Mouse (Mus musculus): ENCODE data around the gene Cog2. TPM values are rescaled to one million over a fixed set of nuclear protein-coding genes. Genes with fewer than 3 reads are reported as not detected.

The Cog2 gene
- total RNA-seq, 1 experiment from 2014 or later: 20.6 TPM

DNA sequence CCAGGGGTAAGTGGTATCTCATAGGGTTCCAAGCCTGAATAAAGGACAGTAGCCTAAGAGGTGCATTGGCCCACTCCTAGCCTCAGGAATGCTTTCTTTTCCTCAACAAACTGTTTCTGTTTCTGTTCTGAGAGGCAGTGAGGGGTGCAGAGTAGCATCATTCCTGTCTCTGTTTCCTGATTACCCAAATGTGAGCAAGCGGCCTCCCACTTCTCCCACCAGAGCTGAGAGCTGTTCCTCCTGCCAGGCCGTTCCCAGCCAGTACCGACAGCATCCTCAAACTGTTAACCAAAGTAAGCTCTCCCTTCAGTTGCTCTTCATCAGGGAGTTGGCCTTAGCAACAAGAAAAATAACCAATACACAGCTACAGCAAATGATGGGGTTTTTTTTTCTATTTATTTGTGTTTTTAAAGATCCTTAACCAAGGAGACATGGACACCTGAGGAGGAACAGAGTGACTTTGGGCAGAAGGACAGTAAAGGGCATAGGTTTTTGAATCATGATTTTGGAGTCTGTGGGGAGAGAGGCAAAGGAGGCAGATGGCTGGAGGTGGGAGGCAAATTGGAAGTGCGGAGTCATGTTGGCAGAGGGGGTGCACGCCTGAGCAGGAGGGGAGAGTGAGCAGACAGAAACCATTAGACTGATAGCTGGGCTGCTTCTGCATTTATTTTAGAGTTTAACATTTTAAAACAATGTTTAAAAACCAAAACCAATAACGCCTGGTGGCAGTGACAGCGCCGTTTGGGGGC, 12.8 kb upstream of the Cog2 start:
- ATAC-seq (replicated peaks in 1 of 2; ENCODE audit: insufficient read depth in 1 of 2, low FRiP score in 2 of 2, low TSS enrichment in 1 of 2, low read depth in 1 of 2, poor library complexity in 2 of 2, severe bottlenecking in 2 of 2): no peak

- ATAC-seq (replicated peaks in 1 of 2; ENCODE audit: insufficient read depth in 1 of 2, low FRiP score in 2 of 2, low TSS enrichment in 1 of 2, low read depth in 1 of 2, poor library complexity in 2 of 2, severe bottlenecking in 2 of 2): no peak
Observed at GRCm38 (mm10) chr8:124508321-124508695, 12.3 kb upstream of the Cog2 start.

- no peak for ATAC-seq (replicated peaks in 1 of 2; ENCODE audit: insufficient read depth in 1 of 2, low FRiP score in 2 of 2, low TSS enrichment in 1 of 2, low read depth in 1 of 2, poor library complexity in 2 of 2, severe bottlenecking in 2 of 2)
Observed at GRCm38 (mm10) chr8:124509156-124509555, 11.4 kb upstream of the Cog2 start.

DNA sequence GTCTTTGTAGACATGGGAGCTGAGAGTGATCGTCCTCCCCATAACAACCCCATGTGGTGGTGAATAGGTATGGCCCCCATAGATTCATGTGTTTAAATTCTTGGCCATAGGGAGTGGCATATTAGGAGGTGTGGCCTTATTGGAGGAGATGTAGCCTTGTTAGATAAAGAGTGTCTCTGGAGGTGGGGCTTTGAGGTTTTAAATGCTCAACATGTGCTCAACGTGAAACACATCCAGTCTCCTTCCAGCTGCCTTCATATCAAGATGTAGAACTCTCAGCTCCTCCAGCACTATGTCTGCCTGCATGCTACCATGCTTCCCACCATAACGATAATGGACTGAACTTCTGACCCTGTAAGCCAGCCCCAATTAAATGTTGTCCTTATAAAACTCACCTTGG, 4.5 kb upstream of the Cog2 start:
- ATAC-seq (replicated peaks in 1 of 2; ENCODE audit: insufficient read depth in 1 of 2, low FRiP score in 2 of 2, low TSS enrichment in 1 of 2, low read depth in 1 of 2, poor library complexity in 2 of 2, severe bottlenecking in 2 of 2): no peak

GRCm38 (mm10) chr8:124516525-124516924, 4.0 kb upstream of the Cog2 start:
- no peak for ATAC-seq (replicated peaks in 1 of 2; ENCODE audit: insufficient read depth in 1 of 2, low FRiP score in 2 of 2, low TSS enrichment in 1 of 2, low read depth in 1 of 2, poor library complexity in 2 of 2, severe bottlenecking in 2 of 2)

- no peak for ATAC-seq (replicated peaks in 1 of 2; ENCODE audit: insufficient read depth in 1 of 2, low FRiP score in 2 of 2, low TSS enrichment in 1 of 2, low read depth in 1 of 2, poor library complexity in 2 of 2, severe bottlenecking in 2 of 2)
Observed at GRCm38 (mm10) chr8:124517142-124517541, 3.4 kb upstream of the Cog2 start.

- no peak for ATAC-seq (replicated peaks in 1 of 2; ENCODE audit: insufficient read depth in 1 of 2, low FRiP score in 2 of 2, low TSS enrichment in 1 of 2, low read depth in 1 of 2, poor library complexity in 2 of 2, severe bottlenecking in 2 of 2)
Observed at GRCm38 (mm10) chr8:124521946-124522345, 1.4 kb downstream of the Cog2 start.

DNA sequence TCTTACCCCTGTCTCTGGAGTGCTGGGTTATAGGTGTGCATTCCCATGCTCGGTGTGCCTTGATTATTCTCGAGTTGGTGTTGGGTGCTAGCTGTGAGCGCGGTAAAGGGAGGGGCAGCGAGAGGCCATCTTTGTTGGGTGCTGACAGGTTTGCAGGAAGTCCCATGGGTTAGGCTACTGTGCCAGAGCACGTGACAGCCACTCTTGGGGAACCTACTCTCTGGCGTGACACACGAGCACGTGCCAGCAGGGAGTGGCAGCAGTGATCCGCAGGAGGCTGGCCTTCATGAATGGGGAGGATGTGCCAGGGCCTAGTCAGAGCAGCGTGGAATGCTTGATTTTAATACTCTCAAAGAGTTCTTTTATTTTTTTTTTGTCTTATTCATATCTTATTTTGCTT, 5.7 kb downstream of the Cog2 start:
- ATAC-seq (replicated peaks in 1 of 2; ENCODE audit: insufficient read depth in 1 of 2, low FRiP score in 2 of 2, low TSS enrichment in 1 of 2, low read depth in 1 of 2, poor library complexity in 2 of 2, severe bottlenecking in 2 of 2): no peak

DNA sequence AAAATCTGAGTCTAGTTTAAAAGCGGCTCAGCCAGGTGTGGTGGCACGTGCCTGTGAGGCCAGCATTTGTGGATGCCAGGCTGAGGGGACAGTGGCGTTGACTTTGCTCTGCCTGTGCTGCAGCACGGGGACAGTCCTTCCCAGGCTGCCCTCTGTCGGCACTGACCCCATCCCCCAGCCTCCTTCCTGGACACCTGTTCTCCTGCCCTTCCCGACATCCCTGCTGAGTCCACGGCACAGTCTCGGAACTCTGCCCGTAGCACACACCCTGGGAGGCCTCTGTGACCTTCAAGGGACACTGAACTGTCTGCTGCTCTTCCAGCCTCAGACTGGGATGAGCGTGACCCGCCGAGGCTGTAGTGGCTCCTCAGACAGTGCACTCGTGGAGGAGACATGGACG, 9.5 kb downstream of the Cog2 start:
- ATAC-seq (replicated peaks in 1 of 2; ENCODE audit: insufficient read depth in 1 of 2, low FRiP score in 2 of 2, low TSS enrichment in 1 of 2, low read depth in 1 of 2, poor library complexity in 2 of 2, severe bottlenecking in 2 of 2): no peak

DNA sequence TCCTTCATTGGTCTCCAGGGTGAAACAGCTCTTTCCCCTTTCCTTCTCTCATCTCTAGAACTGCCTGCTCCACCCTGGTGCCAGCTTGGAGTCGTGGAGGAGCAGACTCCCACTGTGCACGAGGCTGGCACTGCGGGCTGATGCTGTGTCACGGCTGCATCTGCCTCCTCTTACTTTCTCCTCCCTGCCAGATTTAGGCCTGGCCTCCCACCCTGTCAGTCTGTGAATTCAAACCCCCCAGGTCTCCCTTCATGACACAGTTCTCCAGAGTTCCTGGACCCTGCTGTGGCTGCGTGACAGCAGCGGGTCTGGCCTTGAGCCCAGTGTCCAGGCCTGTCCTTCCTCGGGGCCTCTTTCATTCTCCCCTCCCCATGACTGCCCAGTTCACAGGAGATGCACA, 10.0 kb downstream of the Cog2 start:
- no peak for ATAC-seq (replicated peaks in 1 of 2; ENCODE audit: insufficient read depth in 1 of 2, low FRiP score in 2 of 2, low TSS enrichment in 1 of 2, low read depth in 1 of 2, poor library complexity in 2 of 2, severe bottlenecking in 2 of 2)

DNA sequence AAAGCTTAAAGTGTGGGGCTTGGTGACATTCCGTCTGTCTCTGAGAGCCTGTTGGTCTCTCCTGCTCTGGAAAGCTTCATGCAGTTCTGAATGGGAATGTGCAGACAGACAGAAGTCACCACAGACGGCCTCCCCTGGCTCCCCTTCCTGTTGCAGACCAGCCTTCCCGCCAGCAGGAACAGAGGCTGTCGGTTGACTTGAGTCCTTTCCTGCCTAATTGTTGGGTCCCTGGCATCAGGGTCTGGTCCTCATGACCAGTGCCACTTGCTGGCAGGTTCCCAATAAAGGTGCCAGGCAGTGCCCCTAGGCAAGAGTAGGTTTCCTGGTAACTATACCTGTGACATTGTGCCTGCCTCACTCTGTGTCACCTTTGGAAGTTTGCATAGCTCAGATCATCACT, 10.4 kb downstream of the Cog2 start:
- ATAC-seq (replicated peaks in 1 of 2; ENCODE audit: insufficient read depth in 1 of 2, low FRiP score in 2 of 2, low TSS enrichment in 1 of 2, low read depth in 1 of 2, poor library complexity in 2 of 2, severe bottlenecking in 2 of 2): no peak

DNA sequence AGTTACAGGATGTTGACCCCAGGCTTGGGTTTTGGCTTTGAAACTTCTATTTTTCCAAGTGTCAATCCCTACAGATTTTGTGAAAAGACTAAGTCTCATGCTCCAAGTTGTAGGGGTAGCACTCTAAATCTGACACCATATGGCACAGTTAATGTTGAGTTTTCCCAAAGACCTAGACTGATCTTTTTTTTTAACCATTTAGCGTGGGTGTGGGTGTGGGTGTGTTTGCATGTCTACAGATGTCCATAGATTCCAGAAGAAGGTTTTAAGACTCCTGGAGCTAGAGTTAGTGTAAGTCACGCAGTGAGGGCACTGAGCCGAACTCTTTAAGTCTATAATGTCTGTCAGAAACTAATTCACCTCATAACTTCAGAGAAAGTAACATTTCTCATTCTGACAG, 12.1 kb downstream of the Cog2 start:
- no peak for ATAC-seq (replicated peaks in 1 of 2; ENCODE audit: insufficient read depth in 1 of 2, low FRiP score in 2 of 2, low TSS enrichment in 1 of 2, low read depth in 1 of 2, poor library complexity in 2 of 2, severe bottlenecking in 2 of 2)

- no peak for ATAC-seq (replicated peaks in 1 of 2; ENCODE audit: insufficient read depth in 1 of 2, low FRiP score in 2 of 2, low TSS enrichment in 1 of 2, low read depth in 1 of 2, poor library complexity in 2 of 2, severe bottlenecking in 2 of 2)
Observed at GRCm38 (mm10) chr8:124535451-124535850, 14.9 kb downstream of the Cog2 start.

GRCm38 (mm10) chr8:124540906-124541305, 20.3 kb downstream of the Cog2 start:
- ATAC-seq (replicated peaks in 1 of 2; ENCODE audit: insufficient read depth in 1 of 2, low FRiP score in 2 of 2, low TSS enrichment in 1 of 2, low read depth in 1 of 2, poor library complexity in 2 of 2, severe bottlenecking in 2 of 2): no peak

- no peak for ATAC-seq (replicated peaks in 1 of 2; ENCODE audit: insufficient read depth in 1 of 2, low FRiP score in 2 of 2, low TSS enrichment in 1 of 2, low read depth in 1 of 2, poor library complexity in 2 of 2, severe bottlenecking in 2 of 2)
Observed at GRCm38 (mm10) chr8:124542001-124542400, 21.4 kb downstream of the Cog2 start.

- ATAC-seq (replicated peaks in 1 of 2; ENCODE audit: insufficient read depth in 1 of 2, low FRiP score in 2 of 2, low TSS enrichment in 1 of 2, low read depth in 1 of 2, poor library complexity in 2 of 2, severe bottlenecking in 2 of 2): no peak
Observed at GRCm38 (mm10) chr8:124543272-124543671, 22.7 kb downstream of the Cog2 start.

- ATAC-seq (replicated peaks in 1 of 2; ENCODE audit: insufficient read depth in 1 of 2, low FRiP score in 2 of 2, low TSS enrichment in 1 of 2, low read depth in 1 of 2, poor library complexity in 2 of 2, severe bottlenecking in 2 of 2): no peak
Observed at GRCm38 (mm10) chr8:124546371-124546770, 25.8 kb downstream of the Cog2 start.

DNA sequence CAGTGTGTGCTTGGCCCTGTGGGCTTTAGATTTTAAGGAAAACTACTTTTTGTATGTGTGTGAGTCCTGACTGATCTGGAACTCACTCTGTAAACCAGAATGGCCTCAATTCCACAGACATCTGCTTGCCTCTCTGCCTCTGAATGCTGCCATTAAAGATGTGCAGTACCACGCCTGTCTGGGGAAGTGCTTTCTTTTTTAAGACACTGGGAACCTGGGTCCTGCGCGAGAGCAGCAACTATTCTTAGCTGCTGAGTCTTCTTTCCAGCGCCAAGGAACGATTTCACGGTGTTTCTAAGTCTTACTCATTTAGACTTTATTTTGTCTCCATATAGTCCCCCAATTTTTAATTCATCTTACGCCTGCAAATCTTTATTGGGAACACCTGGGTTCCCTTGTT, 26.2 kb downstream of the Cog2 start:
- ATAC-seq (replicated peaks in 1 of 2; ENCODE audit: insufficient read depth in 1 of 2, low FRiP score in 2 of 2, low TSS enrichment in 1 of 2, low read depth in 1 of 2, poor library complexity in 2 of 2, severe bottlenecking in 2 of 2): no peak

- no peak for ATAC-seq (replicated peaks in 1 of 2; ENCODE audit: insufficient read depth in 1 of 2, low FRiP score in 2 of 2, low TSS enrichment in 1 of 2, low read depth in 1 of 2, poor library complexity in 2 of 2, severe bottlenecking in 2 of 2)
Observed at GRCm38 (mm10) chr8:124547269-124547668, 26.7 kb downstream of the Cog2 start.

Data from hematopoietic stem cell, adult 5-6 weeks (primary cell).